Mouse (Mus musculus): ENCODE data around the gene Itsn1. TPM values are rescaled to one million over a fixed set of nuclear protein-coding genes. Genes with fewer than 3 reads are reported as not detected.

Gene Itsn1
- total RNA-seq, 2 experiments from 2014 or later: 126 to 146 TPM

DNA sequence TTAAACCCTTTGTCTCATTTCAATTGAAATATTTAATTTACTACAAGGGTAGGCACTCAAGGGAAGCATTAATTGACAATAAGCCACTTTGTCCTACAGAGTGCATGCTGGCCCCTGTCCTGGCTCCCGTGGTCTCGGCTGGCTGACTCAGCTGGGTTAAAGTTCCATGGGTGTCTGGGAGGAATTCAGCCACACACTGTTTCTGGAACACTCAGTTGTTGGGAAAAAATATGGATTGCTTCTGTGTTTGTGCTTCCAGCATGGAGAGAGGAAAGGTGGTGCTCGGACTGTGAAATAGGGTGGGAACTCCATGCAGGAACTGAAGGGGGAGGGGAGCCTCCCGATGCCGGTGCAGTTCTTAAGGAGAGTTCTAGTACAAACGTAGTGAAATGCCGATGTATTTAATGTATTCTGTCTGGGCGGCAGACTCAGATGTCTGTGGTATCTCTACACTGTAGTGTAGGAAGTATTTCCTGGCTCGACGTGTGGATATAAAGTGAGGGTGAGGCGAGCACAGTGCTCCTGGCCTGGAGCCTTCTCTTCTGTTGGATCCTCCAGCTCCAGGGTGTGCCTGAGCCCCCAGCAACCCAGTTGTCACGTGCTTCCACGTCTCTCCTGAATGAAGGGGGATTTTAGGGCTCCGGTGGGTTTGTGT is 131.5 kb downstream of the Itsn1 start:
- intact Hi-C loops (cut with DNase I): no loop called here
- DNase-seq (ENCODE audit: low spot score in 2 of 2): no peak

DNA sequence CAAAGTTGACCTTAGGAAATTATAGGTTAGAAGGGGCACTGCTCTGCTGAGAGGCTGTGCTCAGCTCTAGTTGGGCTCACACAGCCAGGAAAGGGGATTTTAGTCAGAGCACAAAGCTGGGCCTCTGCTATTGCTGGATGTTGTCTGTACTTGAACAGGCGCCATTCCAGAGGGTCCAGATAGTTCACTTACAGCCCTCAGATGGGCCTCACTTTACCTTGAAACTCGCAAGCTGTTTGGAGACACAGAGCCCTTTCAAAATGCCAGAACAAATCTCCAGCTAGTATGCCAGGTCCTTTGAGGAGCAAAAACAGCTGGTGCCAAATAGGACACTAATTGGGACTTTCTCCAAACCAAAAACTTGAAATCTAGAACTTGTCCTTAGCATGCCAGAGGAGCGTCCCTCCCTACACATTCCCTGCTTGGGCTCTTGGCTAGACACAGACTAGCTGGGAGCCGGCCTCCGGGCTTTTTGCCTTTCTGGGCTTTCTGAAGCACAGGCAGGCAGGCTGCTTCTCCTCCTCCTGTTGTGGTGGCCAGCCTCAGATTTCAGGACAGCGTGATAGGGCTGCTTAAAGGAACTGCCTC is 132.8 kb downstream of the Itsn1 start:
- DNase-seq (ENCODE audit: low spot score in 2 of 2): peak in 1 of 2 experiments; percentile 45
- intact Hi-C loops (cut with DNase I): no loop called here

DNA sequence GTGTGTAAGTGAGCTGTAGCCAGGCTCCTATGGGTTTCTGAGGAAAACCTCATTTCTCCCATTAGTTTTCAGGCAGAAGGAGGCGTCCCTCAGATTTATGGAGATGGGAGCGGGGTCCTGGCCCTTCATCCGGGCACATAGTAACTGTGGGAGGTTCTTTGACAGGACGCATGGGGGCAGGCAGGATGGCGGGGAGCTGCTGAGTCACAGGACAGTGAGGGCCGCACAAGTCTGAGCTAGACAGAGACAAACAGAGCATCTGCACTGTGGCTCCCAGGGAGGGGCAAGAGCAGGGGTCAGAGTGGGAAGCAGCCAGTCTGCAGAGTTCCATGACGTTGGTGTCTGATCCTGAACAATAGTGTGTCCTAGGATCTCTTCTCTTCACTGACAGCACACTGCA is 133.8 kb downstream of the Itsn1 start:
- intact Hi-C loops (cut with DNase I): no loop called here
- no peak for DNase-seq (ENCODE audit: low spot score in 2 of 2)

DNA sequence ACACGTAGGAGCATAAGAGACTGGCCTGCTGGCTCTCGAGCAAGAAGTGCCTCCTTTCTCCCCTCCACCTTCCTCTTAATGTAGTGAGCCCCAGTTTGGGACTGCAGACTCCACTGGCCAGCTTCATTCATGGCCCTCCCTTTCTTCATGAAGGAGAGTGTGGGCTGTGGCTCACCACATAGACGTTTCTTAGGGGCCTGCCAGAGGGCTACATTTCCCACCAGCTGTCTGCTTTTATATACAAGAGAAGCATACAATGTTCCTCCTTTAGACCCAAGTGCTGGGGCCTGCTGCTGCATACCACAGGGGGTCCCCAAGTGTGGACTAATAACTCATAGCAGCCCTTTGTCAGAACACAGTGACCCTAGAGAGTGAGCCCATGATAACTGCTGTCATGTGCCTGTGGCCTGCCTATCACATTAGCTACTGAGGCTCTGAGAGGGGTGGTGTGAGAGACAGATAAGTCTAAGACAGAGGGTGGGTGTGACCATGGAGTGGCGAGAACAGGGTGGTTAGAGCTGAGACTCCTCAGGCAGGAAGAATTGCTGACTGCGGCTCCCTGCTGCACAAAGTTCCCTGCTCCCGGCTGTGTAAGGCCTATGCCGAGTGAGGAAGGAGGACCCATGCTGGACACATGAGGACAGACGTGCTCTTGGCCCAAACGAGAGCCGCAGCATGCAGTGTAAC is 135.7 kb downstream of the Itsn1 start:
- no peak for DNase-seq (ENCODE audit: low spot score in 2 of 2)
- intact Hi-C loops (cut with DNase I): no loop called here

DNA sequence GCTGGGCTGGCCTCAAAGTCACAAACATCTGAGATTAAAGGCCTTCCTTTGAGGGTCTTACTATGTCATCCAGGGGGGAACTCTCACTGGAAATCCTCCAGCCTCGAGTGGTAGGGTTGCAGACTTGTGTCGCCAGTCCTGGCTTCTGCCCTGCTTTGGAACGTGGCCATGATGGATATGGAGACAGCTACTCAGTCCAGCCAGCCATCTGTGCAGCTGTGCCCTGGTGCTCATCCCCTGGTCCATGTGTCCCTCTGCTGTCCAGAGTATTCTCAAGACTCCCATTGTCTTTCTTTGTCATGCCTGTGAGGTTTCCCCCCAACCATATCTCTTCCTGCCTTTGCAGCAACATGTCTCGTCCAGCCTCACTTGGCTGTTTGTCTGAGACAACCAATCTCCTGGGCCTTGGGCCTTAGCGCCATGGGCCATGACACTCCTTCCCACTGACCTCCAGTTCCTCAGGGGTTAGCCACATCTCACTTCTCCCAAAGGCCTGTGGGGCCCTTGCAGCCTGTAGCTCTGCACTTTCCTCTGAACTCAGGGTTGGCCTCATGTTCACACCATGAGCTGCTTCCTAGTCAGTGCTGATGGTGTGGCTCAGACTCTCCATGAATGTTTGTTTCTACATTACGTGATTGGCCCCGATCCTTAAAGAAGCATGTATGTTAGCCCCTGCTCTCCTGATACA is 136.6 kb downstream of the Itsn1 start:
- DNase-seq (ENCODE audit: low spot score in 2 of 2): no peak
- intact Hi-C loops (cut with DNase I): no loop called here

DNA sequence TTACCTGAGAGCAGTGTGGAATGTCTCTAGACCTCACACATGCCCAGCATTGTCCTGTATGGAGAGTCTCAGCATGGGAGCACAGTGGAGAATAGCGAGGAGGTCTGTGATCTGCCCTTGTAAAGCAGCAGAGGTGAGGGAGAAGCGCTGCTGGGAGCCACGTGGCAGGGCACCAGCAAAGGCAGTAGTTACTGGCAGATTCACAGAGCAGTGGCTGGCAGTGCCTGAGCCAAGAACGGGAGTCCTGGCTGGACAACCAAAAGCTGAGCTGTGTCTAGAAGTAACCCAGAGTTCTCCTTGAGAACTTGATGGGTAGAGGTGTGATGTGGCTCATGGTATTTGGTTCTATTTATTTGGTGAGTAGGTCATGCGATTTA is 137.2 kb downstream of the Itsn1 start:
- no peak for DNase-seq (ENCODE audit: low spot score in 2 of 2)
- intact Hi-C loops (cut with DNase I): no loop called here

DNA sequence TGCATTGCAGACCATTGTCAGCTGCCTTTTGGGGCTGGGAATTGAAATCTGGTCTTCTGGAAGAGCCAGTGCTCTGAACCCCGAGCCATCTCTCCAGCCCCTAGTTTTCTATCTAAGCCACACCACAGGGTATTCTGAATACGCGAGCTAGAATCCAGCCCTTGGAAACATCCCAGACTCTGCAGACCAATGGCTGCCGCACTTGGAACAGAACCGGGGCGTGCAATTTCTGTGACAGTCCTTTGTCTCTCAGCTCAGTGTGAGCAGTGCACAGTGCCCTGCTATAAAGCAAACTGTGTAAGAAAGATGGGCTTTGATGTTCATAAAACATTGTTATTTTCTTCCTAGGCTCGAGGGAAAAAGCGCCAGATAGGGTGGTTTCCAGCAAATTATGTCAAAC is 138.6 kb downstream of the Itsn1 start:
- intact Hi-C loops (cut with DNase I): no loop called here
- DNase-seq (ENCODE audit: low spot score in 2 of 2): no peak

DNA sequence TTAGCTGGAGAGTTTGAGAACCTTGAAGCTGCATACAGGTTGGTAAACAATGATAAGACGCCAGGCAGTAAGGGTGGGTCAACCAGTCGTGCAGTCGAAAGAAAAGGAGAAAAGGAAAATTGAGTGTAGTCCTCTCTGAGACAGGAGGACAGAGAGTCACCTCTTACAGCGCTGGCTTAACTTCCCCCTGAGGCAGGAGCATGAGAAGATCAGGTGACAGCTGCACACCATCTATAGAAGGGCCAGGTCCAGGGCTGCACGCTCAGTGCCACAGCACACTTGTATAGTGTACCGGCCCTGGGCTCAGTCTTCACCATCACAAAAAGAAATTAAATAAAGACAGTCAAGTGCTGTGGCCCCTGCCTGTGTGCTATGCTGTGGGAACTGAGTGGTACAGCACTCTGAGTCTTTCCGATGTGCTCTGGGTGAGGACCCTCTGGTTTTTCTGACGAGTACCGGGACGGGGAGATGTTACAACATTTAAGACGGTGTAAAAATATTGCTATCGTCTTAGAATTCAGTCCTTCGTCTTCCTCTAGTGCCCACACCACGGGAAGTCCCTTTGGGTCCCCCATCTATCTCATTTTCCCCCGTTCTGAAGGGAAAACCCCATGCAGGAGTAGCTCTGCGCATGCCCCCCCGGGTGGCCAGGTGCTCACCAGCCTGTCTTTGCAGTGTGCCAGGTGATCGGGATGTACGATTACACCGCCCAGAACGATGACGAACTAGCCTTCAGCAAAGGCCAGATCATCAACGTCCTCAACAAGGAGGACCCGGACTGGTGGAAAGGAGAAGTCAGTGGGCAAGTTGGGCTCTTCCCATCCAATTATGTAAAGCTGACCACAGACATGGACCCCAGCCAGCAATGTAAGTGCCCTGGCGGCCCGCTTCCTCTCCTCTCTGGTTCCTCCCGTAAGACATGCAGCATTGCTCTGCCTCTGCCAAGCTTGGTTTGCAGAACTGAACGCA is 140.1 kb downstream of the Itsn1 start:
- no peak for DNase-seq (ENCODE audit: low spot score in 2 of 2)
- intact Hi-C loops (cut with DNase I): no loop called here

DNA sequence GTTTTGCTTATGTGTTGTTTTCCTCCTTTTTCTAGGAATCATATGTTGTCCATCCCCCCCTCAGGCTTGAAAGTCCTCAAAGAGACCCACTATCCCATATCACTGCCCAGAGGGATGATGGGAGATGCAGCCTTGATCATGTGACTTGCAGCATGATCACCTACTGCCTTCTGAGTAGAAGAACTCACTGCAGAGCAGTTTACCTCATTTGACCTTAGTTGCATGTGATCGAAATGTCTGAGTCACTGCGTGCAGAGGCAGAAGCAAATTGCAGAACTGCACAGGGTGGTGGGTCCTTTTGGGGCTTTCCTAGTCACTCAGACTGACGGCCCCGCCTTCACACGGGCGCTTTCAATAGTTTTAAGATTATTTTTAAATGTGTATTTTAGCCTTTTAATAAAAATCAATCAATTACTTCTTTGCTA is 141.1 kb downstream of the Itsn1 start:
- no peak for DNase-seq (ENCODE audit: low spot score in 2 of 2)
- intact Hi-C loops (cut with DNase I): loop anchor here (5.0 kb wide), 1 partner anchor 43 kb away; no protein-coding TSS in a partner anchor

DNA sequence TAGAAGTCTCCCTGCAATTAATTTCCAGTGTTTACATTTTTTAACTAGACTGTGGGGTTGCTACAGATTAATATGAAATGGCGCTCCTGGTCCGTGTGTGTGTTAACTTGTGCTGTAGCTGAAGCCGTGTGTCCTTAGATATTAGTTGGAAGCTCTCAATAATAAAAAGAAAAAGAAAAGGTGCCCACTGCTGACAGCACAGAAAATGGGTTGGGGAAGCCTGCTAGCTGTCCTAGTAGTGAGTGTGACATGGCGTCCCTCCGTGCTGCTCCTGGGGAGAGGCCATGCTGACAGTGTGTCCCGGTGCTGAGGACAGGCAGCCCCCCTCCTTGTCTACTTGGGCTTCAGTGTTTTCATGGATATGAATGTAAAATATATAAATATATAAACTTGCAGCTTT is 142.1 kb downstream of the Itsn1 start:
- DNase-seq (ENCODE audit: low spot score in 2 of 2): no peak
- intact Hi-C loops (cut with DNase I): loop anchor here (5.0 kb wide), 1 partner anchor 44 kb away; no protein-coding TSS in a partner anchor

DNA sequence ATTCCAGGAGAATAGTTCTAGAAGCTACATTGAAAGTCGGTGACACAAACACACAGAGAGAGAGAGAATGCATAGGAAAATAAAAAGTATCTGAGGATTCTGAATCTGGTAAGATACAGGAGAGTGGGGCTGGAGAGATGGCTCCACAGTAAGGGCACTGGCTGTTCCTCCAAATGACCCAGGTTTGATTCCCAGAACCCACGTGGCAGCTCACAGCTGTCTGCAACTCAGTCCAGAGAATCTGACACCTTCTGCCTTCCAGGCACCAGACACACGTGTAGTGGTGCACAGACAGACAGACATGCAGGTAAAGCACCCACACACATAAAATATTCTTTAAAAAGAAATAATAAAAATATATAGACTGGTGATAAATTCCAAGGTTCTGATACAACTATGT is 144.6 kb downstream of the Itsn1 start:
- DNase-seq (ENCODE audit: low spot score in 2 of 2): no peak
- intact Hi-C loops (cut with DNase I): loop anchor here (5.0 kb wide), 1 partner anchor 46 kb away; no protein-coding TSS in a partner anchor

DNA sequence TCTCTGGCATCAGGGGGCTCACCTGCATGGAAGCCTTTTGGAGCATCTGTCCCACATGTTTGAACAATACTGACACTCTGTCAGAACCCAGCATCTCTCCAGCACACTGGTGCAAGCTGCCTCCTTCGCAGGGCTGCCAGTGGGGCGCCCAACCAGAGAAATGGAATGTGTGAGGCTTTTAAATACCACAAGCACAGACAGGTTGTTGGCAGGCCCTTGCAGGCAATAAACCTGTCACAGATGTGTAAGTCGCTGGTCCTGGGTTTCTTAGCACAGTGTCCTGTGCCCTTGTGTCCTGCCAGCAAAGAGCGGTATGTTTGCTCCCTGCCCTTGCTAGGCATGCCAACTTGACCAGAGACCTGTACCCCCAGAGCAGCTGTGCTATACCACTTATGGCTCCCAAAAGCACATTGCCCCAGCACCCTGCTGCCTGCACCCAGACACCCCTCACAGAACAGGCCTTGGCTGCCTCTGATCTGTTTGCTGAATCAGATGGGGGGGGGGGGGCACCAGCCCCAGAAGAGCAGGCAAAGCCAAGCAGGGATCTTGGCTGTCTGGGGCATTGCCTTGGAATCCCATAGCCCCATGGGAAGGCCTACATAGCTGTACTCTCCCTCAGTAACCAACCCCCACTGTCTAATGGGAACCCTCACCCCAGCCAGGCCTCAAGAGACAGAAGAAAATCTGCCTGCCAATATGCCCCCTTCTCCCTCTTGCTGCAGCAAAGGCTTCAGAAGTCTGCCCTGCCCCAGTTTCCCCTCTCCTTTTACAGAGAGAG is 146.7 kb downstream of the Itsn1 start:
- intact Hi-C loops (cut with DNase I): no loop called here

DNA sequence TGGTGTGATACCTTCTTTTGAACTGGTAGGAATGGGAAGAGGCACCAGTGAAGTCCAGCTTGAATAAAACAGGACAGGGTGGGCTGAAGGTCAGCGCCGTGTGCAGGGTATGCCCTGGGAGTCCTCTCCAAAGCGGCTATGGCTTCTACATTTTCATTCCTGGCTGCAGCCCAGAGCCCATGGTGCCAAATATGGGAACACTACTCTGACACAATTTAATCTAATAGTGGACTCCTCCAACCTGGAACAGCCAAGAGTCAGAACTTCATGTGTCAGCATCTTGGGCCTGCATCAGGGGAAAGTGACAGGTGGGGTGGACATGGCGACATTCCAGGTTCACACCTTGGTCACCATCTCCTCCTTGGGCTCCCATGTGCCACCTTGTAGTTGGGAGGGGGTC is 147.4 kb downstream of the Itsn1 start:
- no peak for DNase-seq (ENCODE audit: low spot score in 2 of 2)
- intact Hi-C loops (cut with DNase I): no loop called here

More for the DNA sequence above, 146.7 kb downstream of the Itsn1 start:
- no peak for DNase-seq (ENCODE audit: low spot score in 2 of 2)

DNA sequence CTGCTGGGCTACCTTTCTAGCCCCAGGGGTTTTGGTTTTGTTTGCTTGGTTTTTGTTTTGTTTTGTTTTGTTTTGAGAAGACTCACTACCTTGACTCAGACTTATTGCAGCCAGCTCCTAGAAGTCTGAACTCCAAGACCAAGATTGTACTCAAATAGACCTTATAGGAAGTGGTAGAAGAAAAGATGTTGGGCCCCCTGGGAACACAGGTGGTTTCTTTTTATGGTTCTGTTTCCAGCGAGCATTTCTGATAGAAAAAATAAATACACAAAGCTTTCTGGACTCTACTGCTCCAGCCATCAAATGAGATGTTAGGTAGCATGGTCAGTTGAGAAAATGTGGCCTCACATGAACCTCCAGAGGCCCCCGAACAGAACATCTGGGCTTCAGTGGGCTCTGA is 150.0 kb downstream of the Itsn1 start:
- intact Hi-C loops (cut with DNase I): no loop called here
- no peak for DNase-seq (ENCODE audit: low spot score in 2 of 2)

DNA sequence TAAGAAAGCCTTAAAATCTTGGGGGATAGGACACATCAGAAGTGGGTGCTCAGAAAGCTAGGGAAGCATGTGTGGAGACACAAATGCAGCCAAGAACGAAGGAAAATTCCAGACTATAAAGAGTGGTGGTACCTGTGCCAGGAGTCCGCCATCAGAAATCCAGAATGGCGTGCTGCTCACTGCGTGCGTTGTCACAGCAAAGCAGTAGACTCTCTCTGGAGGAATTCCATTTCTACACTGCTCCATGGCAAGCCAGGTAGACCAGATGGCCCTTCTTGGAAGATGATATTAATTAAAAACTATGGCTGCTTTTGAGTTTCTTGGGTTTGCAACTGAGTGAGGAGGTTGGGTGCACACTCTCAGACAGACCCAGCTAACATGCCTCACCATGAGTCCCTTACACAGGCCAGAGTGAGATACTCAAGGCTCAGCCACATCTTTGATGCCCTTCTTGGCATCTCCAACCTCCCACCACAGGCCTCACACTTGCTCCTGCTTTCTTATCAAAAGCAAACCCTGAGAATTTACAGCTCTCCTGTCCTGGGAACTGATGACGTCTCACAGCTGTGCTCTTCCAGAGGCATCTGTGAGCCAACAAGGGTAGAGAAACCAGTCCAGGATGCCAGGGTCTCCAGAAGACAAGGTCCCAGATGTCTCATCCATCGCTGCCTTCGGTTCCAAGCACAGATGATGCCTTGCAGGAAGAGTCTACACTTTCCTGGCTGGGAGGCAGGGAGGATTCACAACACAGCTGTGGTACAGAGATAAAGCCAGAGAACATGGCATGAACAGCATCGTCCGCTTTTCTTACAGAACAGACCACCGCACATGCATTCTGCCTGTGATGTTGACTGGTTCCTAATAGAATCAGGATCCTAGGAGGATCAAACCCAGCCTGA is 152.0 kb downstream of the Itsn1 start:
- DNase-seq (ENCODE audit: low spot score in 2 of 2): no peak
- intact Hi-C loops (cut with DNase I): no loop called here

DNA sequence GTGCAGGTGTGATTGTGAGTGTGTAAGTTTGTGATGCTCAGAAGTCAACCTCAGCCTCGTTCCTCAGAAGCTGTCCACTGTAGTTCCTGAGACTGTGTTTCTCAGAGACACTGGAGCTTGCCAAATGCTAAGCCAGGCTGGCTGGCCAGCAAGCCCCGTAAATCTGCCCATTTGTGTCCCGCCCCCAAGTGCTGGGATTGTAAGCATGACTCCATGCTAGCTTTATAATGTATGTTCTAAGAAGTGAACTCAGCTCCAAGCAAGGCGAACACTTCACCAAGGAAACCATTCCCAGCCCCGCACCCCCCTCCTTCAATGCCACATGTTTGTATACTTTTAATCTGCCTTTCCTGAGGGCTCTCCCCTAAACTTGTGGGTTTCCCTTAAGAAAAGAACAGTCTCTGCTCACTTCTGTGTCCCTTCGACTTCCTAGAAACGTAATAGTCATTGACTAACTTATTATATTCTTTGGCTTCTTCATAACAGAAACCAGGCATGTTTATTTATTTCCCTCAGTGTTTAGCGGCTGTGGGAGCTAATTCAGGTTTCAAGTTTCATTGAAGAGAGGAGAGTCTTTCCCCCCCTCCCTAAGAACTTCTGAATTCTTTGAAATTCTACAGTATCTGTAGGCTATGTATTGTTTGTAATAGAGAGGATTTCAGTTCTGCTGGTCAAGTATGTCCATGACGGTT is 153.2 kb downstream of the Itsn1 start:
- no peak for DNase-seq (ENCODE audit: low spot score in 2 of 2)
- intact Hi-C loops (cut with DNase I): no loop called here

DNA sequence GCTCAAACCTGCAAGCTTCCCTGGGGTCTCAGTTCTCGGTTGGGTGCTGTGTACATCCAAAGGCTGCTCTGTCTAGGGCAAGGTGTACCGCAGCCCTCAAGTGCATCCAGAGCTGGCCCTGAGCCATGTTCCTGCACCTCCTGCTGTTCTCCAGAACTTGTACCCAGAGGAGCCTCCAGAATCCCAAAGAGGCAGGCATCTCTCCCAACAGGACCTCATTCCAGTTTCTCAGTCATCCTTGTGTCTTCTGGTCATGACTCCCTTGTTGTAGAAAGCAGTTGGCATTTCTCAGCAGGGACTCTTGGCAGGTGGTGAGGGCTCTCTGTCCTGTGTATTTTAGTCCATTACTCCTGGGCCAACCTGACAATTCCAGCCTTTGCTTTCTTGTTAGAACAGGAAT is 154.6 kb downstream of the Itsn1 start:
- intact Hi-C loops (cut with DNase I): no loop called here
- no peak for DNase-seq (ENCODE audit: low spot score in 2 of 2)

All from left cerebral cortex, postnatal 36 days (tissue).